Mouse (Mus musculus) erythroblast, adult 5-6 weeks (primary cell): ENCODE results near the gene Olfr1512. TPM values are rescaled to one million over a fixed set of nuclear protein-coding genes. Genes with fewer than 3 reads are reported as not detected.

Experiments
- total RNA-seq, 2 experiments: library from RNA; stranded (forward) in 1 of 2; stranded (reverse) in 1 of 2; fragments of 150-400 nt in 1 of 2; fragments of 200-764, 138-1000 nt in 1 of 2; gene quantifications; 2 replicates each; pipeline versions ENCODE4 v1.2.3 to v1.2.4; 2015 to 2017; ENCODE audit warnings: low replicate concordance in 2 of 2

Gene Olfr1512
- total RNA-seq, 2 experiments from 2014 or later = not detected

Other genes starting within 250 kb of the Olfr1512 start
- gene Supt16, start 181.8 kb downstream of the Olfr1512 start, total RNA-seq (2015; ENCODE audit: low replicate concordance) = 30.0 and 32.0 TPM in 2 replicates
- 76.2 and 103 TPM in 2 replicates for gene Supt16, start 181.8 kb downstream of the Olfr1512 start, total RNA-seq (2017; ENCODE audit: low replicate concordance)
- 21.1 and 51.1 TPM in 2 replicates for gene Chd8, start 121.4 kb downstream of the Olfr1512 start, total RNA-seq (2015; ENCODE audit: low replicate concordance)
- 22.7 and 42.8 TPM in 2 replicates for gene Chd8, start 121.4 kb downstream of the Olfr1512 start, total RNA-seq (2017; ENCODE audit: low replicate concordance)
- 16.3 and 16.9 TPM in 2 replicates for gene Tox4, start 100.0 kb downstream of the Olfr1512 start, total RNA-seq (2015; ENCODE audit: low replicate concordance)
- gene Tox4, start 100.0 kb downstream of the Olfr1512 start, total RNA-seq (2017; ENCODE audit: low replicate concordance) = 11.3 and 16.0 TPM in 2 replicates
- gene Rab2b, start 99.6 kb downstream of the Olfr1512 start, total RNA-seq (2015; ENCODE audit: low replicate concordance) = 6.7 and 10.8 TPM in 2 replicates
- gene Rab2b, start 99.6 kb downstream of the Olfr1512 start, total RNA-seq (2017; ENCODE audit: low replicate concordance) = 1.3 and 4.3 TPM in 2 replicates
- gene Mettl3, start 74.0 kb downstream of the Olfr1512 start, total RNA-seq (2015; ENCODE audit: low replicate concordance) = 6.7 and 22.4 TPM in 2 replicates
- gene Mettl3, start 74.0 kb downstream of the Olfr1512 start, total RNA-seq (2017; ENCODE audit: low replicate concordance) = 7.2 and 13.8 TPM in 2 replicates
- gene Sall2, start 50.4 kb downstream of the Olfr1512 start, total RNA-seq (2015; ENCODE audit: low replicate concordance) = not detected in 2 replicates
- 0.26 TPM in 1 of 2 replicates, not detected in the other for gene Sall2, start 50.4 kb downstream of the Olfr1512 start, total RNA-seq (2017; ENCODE audit: low replicate concordance)
- gene Olfr1513, start 22.8 kb downstream of the Olfr1512 start, total RNA-seq (2015; ENCODE audit: low replicate concordance) = not detected in 2 replicates
- not detected in 2 replicates for gene Olfr1513, start 22.8 kb downstream of the Olfr1512 start, total RNA-seq (2017; ENCODE audit: low replicate concordance)
- gene Olfr1511, start 18.2 kb upstream of the Olfr1512 start, total RNA-seq (2015; ENCODE audit: low replicate concordance) = not detected in 2 replicates
- gene Olfr1511, start 18.2 kb upstream of the Olfr1512 start, total RNA-seq (2017; ENCODE audit: low replicate concordance) = not detected in 2 replicates
- not detected in 2 replicates for gene Olfr1510, start 35.2 kb upstream of the Olfr1512 start, total RNA-seq (2015; ENCODE audit: low replicate concordance)
- not detected in 2 replicates for gene Olfr1510, start 35.2 kb upstream of the Olfr1512 start, total RNA-seq (2017; ENCODE audit: low replicate concordance)
- gene Olfr1509, start 63.8 kb upstream of the Olfr1512 start, total RNA-seq (2015; ENCODE audit: low replicate concordance) = not detected in 2 replicates
- not detected in 2 replicates for gene Olfr1509, start 63.8 kb upstream of the Olfr1512 start, total RNA-seq (2017; ENCODE audit: low replicate concordance)
- not detected in 2 replicates for gene Olfr1508, start 88.3 kb upstream of the Olfr1512 start, total RNA-seq (2015; ENCODE audit: low replicate concordance)
- gene Olfr1508, start 88.3 kb upstream of the Olfr1512 start, total RNA-seq (2017; ENCODE audit: low replicate concordance) = not detected in 2 replicates
- not detected in 2 replicates for gene Olfr1507, start 116.6 kb upstream of the Olfr1512 start, total RNA-seq (2015; ENCODE audit: low replicate concordance)
- not detected in 2 replicates for gene Olfr1507, start 116.6 kb upstream of the Olfr1512 start, total RNA-seq (2017; ENCODE audit: low replicate concordance)